Mouse (Mus musculus) duodenum, adult 2 months (tissue): ENCODE results near the gene Pax6. TPM values are rescaled to one million over a fixed set of nuclear protein-coding genes. Genes with fewer than 3 reads are reported as not detected.

Experiments
- polyA plus RNA-seq: library from polyadenylated mRNA; depleted of rRNA; stranded (reverse); fragments of >200 nt; gene quantifications from 2 replicates; pipeline ENCODE4 v1.2.3, GENCODE M21; 2012; ENCODE audit warnings: low replicate concordance; rRNA removed

Gene Pax6
- 0.79 and 1.0 TPM in 2 replicates for polyA plus RNA-seq

GRCm38 (mm10) chr2:105668271-105669270 lies at the start of gene Pax6:
TSS of gene Pax6 (plus strand) at chr2:105668900.

Other genes with a start within 250 kb of the Pax6 start
- gene Elp4, start 235.7 kb downstream of the Pax6 start, polyA plus RNA-seq: 2.7 and 5.2 TPM in 2 replicates
- 1.2 and 1.6 TPM in 2 replicates for gene Immp1l, start 235.7 kb downstream of the Pax6 start, polyA plus RNA-seq